Mouse (Mus musculus): ENCODE data around the gene Fstl4.

DNA sequence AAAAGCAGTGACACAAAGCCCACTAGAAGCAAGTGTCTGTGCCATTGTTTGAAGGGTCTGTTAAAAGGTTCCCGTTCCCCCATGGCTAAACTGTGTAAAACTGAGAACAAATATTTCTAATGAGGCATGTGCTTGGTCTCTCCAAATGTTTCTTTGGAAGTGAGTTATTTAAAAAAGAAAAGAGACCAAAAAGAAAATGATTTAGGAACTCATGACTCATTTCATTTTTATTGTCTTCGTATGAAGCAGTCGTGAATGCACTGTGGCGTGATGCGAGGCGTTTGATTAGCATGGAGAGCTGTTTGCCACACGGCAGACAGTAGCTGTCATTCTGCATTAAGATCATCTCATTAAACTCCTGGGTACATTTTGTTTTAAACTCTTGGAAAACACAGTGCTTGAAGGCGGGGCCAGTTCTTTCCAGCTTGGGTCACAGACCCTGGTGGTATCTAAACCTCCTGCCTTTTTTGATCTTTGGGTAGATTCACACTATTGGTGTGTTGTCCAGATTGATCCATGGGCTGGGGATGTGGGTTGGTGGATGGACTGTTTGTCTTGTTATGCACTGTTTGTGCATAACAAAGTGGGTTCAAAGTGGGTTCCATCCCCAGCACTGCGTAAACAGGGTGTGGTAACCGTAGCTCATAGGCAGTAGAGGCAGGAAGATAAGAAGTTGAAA lies 376.4 kb downstream of the Fstl4 start:
- TF ChIP-seq POLR2A (IDR thresholded peaks at IDR 0.05; ENCODE audit: low read depth, low read length) (no peak), CTCF (IDR thresholded peaks at IDR 0.05; ENCODE audit: extremely low read depth, insufficient read length, insufficient replicate concordance, low read depth, low read length) (no peak)
